Mouse (Mus musculus) heart, embryonic 14.5 days (tissue): ENCODE measurements around the gene Pnn. TPM values are rescaled to one million over a fixed set of nuclear protein-coding genes. Genes with fewer than 3 reads are reported as not detected.

Experiments
- ATAC-seq: fragments of 200-750 bp; cut with Nextera tagmentation; 2 replicates; pipeline ENCODE4 v1.8.0; 2017; ENCODE audit warnings: low read depth, moderate TSS enrichment; ENCODE audit not compliant: insufficient number of reproducible peaks, insufficient read depth, low FRiP score
- H3K27ac ChIP-seq, 2 experiments: fragments of 200-500 bp in 1 of 2; fragments of 300-500 bp in 1 of 2; sonication (generic) in 1 of 2; replicated peaks in 1 of 2; 2 replicates each; pipeline ENCODE4 v1.5.1; 2012 to 2014; ENCODE audit warnings: low read depth in 2 of 2, low read length in 2 of 2, control low read depth in 1 of 2, mild to moderate bottlenecking in 1 of 2, mixed read lengths in 1 of 2; ENCODE audit not compliant: control insufficient read depth in 1 of 2, insufficient read depth in 1 of 2
- H3K27me3 ChIP-seq: fragments of 300-500 bp; sonication (generic); 2 replicates; pipeline ENCODE4 v1.6.1; 2014; ENCODE audit warnings: mild to moderate bottlenecking, low read length, control low read depth; ENCODE audit not compliant: control insufficient read depth, insufficient read depth
- H3K36me3 ChIP-seq: fragments of 300-500 bp; sonication (generic); 2 replicates; pipeline ENCODE4 v1.6.1; 2014; ENCODE audit warnings: mild to moderate bottlenecking, control low read depth, low read length, mixed read lengths; ENCODE audit not compliant: control insufficient read depth, insufficient read depth
- H3K4me1 ChIP-seq, 2 experiments: fragments of 200-500 bp in 1 of 2; fragments of 300-500 bp in 1 of 2; sonication (generic) in 1 of 2; 2 replicates each; pipeline ENCODE4 v1.6.1; 2012 to 2014; ENCODE audit warnings: low read length in 2 of 2, control low read depth in 1 of 2, mixed read lengths in 1 of 2; ENCODE audit not compliant: control insufficient read depth in 2 of 2, insufficient read depth in 2 of 2
- H3K4me2 ChIP-seq: fragments of 300-500 bp; sonication (generic); 2 replicates; pipeline ENCODE4 v1.6.1; 2014; ENCODE audit warnings: mild to moderate bottlenecking, low read length
- H3K4me3 ChIP-seq, 2 experiments: fragments of 200-500 bp in 1 of 2; fragments of 300-500 bp in 1 of 2; sonication (generic) in 1 of 2; 2 replicates each; pipeline ENCODE4 v1.5.1; 2012 to 2014; ENCODE audit warnings: low read length in 2 of 2, mild to moderate bottlenecking in 2 of 2, control low read depth in 1 of 2, low read depth in 1 of 2, moderate library complexity in 1 of 2; ENCODE audit not compliant: control insufficient read depth in 1 of 2, insufficient read depth in 1 of 2
- H3K9ac ChIP-seq: fragments of 300-500 bp; sonication (generic); 2 replicates; pipeline ENCODE4 v1.6.1; 2014; ENCODE audit warnings: mild to moderate bottlenecking, low read length
- H3K9me3 ChIP-seq: fragments of 300-500 bp; sonication (generic); 2 replicates; pipeline ENCODE4 v1.6.1; 2016; ENCODE audit warnings: low read length, control low read depth; ENCODE audit not compliant: control insufficient read depth
- whole genome bisulfite sequencing: fragments of 180-500 bp; shearing (Covaris S2); extraction: QIAGEN DNeasy Blood & Tissue Kit; methylation state at CpG from one replicate; pipeline ENCODE4 v1.1.7; 2014; 5-methylcytosine and 5-hydroxymethylcytosine counted together
- polyA plus RNA-seq: library from polyadenylated mRNA; unstranded; fragments of >200 nt; fragmentation: Nextera tagmentation; extraction: Ambion mirVana; gene quantifications from 2 replicates; pipeline ENCODE4 v1.2.1, GENCODE M21; 2014

Pnn gene
- polyA plus RNA-seq, 1 experiment from 2014 or later, result 43.9 TPM

- 40% methylated on average over 5 of the region's 5 CpGs for WGBS
- Histone ChIP-seq H3K27ac (no peak overlapping the region), H3K4me3 (no peak overlapping the region), H3K4me2 (no peak overlapping the region), H3K9me3 (no peaks in the 10 kb centered on the region), H3K4me1 (no peaks in the 10 kb centered on the region), H3K9ac (no peak overlapping the region), H3K36me3 (no peaks in the 10 kb centered on the region), H3K27me3 (no peaks in the 10 kb centered on the region)
- no peak for ATAC-seq
These were observed 38.1 kb downstream of the Pnn start for GRCm38 (mm10) chr12:59104771-59105170.

GRCm38 (mm10) chr12:59105914-59106313, 39.2 kb downstream of the Pnn start:
- no peak for ATAC-seq
- H3K27me3 ChIP-seq, result no peaks in the 10 kb centered on the region
- WGBS, result 71% methylated on average over 6 of the region's 6 CpGs
- no peak overlapping the region for H3K9ac ChIP-seq
- no peak overlapping the region for H3K4me2 ChIP-seq
- H3K4me1 ChIP-seq, result no peaks in the 10 kb centered on the region
- no peaks in the 10 kb centered on the region for H3K9me3 ChIP-seq
- H3K4me3 ChIP-seq, result no peak overlapping the region
- H3K36me3 ChIP-seq, result no peaks in the 10 kb centered on the region
- no peak overlapping the region for H3K27ac ChIP-seq

- H3K9ac ChIP-seq, result no peak overlapping the region
These were observed 39.8 kb downstream of the Pnn start for GRCm38 (mm10) chr12:59106491-59106890.

DNA sequence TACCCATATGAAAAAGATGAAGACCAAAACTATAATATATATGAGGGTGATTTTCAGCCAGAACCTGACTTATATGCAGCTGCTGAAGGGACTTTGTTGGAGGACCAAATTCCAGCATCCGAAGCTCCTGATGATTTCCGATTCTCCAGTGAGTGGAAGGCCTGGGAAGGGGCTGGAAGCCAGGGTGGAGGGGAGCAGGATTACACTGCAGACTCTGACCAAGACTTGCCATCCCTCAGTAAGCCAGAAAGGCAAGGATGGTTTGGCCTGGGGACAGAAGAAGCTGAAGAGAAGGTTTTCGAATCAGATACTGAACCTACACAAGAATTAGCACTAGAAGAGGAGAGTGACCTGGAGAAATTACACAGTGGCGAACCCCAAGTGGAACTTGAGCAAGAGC, 41.2 kb downstream of the Pnn start:
- Histone ChIP-seq H3K9me3 (no peaks in the 10 kb centered on the region), H3K4me3 (no peak overlapping the region), H3K27ac (no peak overlapping the region), H3K4me2 (no peak overlapping the region), H3K9ac (no peak overlapping the region), H3K4me1 (no peaks in the 10 kb centered on the region), H3K27me3 (no peaks in the 10 kb centered on the region), H3K36me3 (no peaks in the 10 kb centered on the region)
- no peak for ATAC-seq
- WGBS, result 80% methylated on average over 4 of the region's 4 CpGs

More at GRCm38 (mm10) chr12:59106491-59106890, 39.8 kb downstream of the Pnn start:
- Histone ChIP-seq H3K9me3 (no peaks in the 10 kb centered on the region), H3K36me3 (no peaks in the 10 kb centered on the region), H3K4me3 (no peak overlapping the region), H3K27me3 (no peaks in the 10 kb centered on the region), H3K4me1 (no peaks in the 10 kb centered on the region), H3K27ac (no peak overlapping the region), H3K4me2 (no peak overlapping the region)
- no peak for ATAC-seq
- 83% methylated on average over 5 of the region's 5 CpGs for WGBS

DNA sequence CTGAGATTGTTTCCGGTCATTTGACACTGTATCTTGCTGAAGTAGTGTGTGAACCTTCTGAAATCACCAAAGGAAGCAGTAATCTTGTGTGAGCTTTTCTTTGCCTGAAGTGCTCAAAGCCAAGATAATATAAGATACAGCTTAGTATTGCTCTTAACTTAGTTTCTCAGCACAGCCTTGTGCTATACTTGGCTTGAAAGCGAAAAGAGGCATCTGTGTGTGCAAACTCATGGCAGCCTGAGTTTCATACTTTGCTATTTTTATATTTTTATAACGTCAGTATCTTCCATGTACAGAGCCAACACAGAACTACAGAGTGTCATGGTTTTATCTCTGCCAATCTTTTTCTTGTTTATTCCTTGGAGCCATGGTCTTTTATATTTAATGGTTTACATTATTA, 50.5 kb downstream of the Pnn start:
- Histone ChIP-seq H3K9ac (no peak overlapping the region), H3K27ac (no peak overlapping the region), H3K4me2 (no peak overlapping the region), H3K36me3 (no peaks in the 10 kb centered on the region), H3K9me3 (no peaks in the 10 kb centered on the region), H3K4me3 (no peak overlapping the region), H3K4me1 (no peaks in the 10 kb centered on the region), H3K27me3 (no peaks in the 10 kb centered on the region)
- 43% methylated on average over 3 of the region's 3 CpGs for WGBS
- no peak for ATAC-seq

Other genes with a start within 250 kb of the Pnn start
- gene Sec23a, start 54.9 kb upstream of the Pnn start, polyA plus RNA-seq, result 76.9 and 82.8 TPM in 2 replicates
- 18.2 and 19.8 TPM in 2 replicates for gene Gemin2, start 53.5 kb upstream of the Pnn start, polyA plus RNA-seq
- gene Trappc6b, start 5.4 kb upstream of the Pnn start, polyA plus RNA-seq, result 62.3 and 69.3 TPM in 2 replicates
- 33.2 and 40.0 TPM in 2 replicates for gene Mia2, start 28.9 kb downstream of the Pnn start, polyA plus RNA-seq
- 8.5 and 11.9 TPM in 2 replicates for gene Fbxo33, start 152.8 kb downstream of the Pnn start, polyA plus RNA-seq